Mouse (Mus musculus) layer of hippocampus, postnatal 10 days (tissue): ENCODE measurements at regions not wholly inside any gene's neighbourhood (a gene's known extent, or its start where the extent isn't known, plus 50 kb on each side); places are given as distances from the start of the nearest gene placed in this dataset.
A peak's percentile ranks its signal among the peaks of the same experiment; 100 is the strongest.

ENCODE experiments used
- DNase-seq, 2 experiments: peaks; one replicate each; pipeline ENCODE4 v3.0.0; 2021; ENCODE audit warnings: low spot score in 2 of 2

- DNase-seq = no peak
Measured at GRCm38 (mm10) chr16:27507212-27507611, 118.5 kb downstream of the Ccdc50 start.

GRCm38 (mm10) chr16:27523527-27524121 lies 135.0 kb downstream of the Ccdc50 start:
- peak; percentile 63 to 74 for DNase-seq

- DNase-seq = no peak
Measured at GRCm38 (mm10) chr16:27526669-27527068, 138.0 kb downstream of the Ccdc50 start.

- no peak for DNase-seq
Measured at GRCm38 (mm10) chr16:27530634-27531033, 142.0 kb downstream of the Ccdc50 start.
